Mouse (Mus musculus): ENCODE data around the gene Ppp4r2.

Gene Ppp4r2

GRCm38 (mm10) chr6:100884594-100885225 is 51.3 kb downstream of the Ppp4r2 start:
- no peak for DNase-seq (ENCODE audit: low read depth)

DNA sequence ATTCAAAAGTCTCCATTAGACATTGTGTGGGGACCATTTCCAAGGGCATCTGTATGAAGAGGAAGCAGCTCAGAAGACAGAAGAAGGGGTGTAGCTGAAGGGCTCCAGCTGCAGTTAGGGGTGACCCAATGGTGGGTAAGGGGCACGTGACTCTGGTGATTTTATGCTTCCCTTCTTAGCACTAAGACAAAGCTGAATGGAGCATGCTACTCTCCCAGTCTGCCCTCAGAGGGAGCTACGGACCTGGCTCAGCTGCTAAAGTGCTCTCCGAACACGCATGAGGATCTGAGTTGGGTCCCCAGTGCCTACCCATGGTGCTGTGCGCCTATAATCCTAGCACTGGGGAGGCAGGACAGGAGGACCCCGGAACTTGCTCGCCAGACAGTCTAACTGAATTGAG is 52.0 kb downstream of the Ppp4r2 start:
- no peak for DNase-seq (ENCODE audit: low read depth)

GRCm38 (mm10) chr6:100887012-100887411 is 53.6 kb downstream of the Ppp4r2 start:
- DNase-seq (ENCODE audit: low read depth) = no peak

DNA sequence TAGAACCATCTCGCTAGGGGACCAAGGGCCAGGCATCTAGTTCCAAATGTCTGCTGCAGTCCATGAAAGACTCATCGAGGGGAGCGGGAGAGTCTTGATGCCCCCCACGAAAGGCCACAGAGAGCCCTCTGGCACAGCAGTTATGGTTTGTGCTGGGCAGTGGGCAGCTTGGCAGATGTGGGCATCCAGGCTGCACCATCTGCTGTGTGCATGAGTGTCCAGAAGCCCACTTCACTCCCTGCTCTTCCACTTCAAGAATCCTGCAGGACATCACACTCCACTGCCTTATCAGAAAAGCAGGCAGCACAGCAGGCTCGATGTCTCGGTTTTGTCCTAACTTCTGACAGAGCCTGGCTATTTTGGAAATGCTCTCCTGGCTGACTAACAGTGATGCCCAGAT is 55.9 kb downstream of the Ppp4r2 start:
- no peak for DNase-seq (ENCODE audit: low read depth)

GRCm38 (mm10) chr6:100892489-100892888 is 59.1 kb downstream of the Ppp4r2 start:
- DNase-seq (ENCODE audit: low read depth) = no peak

DNA sequence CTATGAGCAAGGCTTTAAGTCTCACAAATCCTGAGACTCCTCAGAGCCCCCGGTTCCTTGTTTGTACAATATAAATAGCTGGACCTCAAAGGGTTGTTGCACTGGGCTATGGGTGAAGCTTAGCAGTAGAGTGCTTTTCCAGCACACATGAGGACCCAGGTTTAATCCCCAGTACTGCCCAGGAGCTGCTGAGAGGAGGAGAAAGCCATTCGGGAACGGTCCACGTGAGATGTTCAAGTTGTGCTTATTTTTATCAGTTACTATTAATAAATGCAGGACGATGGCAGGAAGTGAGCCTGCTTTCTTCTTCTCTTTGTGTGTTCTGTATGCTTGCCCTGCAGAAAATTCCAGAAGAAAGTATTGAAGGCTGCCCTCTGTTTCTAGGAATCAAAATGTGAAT is 59.7 kb downstream of the Ppp4r2 start:
- no peak for DNase-seq (ENCODE audit: low read depth)

GRCm38 (mm10) chr6:100895183-100895582 is 61.8 kb downstream of the Ppp4r2 start:
- DNase-seq (ENCODE audit: low read depth) = no peak

GRCm38 (mm10) chr6:100896883-100897282 is 63.5 kb downstream of the Ppp4r2 start:
- no peak for DNase-seq (ENCODE audit: low read depth)

DNA sequence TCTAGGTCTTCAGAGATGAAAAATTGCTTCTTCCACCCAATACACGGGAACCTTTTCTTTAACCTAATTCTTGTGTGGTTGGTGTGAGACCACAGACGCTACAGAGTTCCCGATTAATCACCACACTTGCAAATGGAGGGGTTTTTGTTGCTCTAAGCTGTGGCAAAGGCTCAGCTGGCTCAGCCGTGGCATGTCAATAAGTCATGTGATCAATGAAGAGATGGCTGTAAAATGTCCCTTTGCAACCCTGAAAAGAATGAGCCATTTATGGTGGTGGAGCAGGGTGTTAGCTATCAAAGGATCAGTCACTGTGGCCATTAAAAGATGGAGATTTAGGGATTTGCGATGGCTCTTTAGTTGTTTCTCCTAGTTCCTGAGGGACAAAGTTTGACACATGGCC is 71.0 kb downstream of the Ppp4r2 start:
- DNase-seq (ENCODE audit: low read depth) = no peak

DNA sequence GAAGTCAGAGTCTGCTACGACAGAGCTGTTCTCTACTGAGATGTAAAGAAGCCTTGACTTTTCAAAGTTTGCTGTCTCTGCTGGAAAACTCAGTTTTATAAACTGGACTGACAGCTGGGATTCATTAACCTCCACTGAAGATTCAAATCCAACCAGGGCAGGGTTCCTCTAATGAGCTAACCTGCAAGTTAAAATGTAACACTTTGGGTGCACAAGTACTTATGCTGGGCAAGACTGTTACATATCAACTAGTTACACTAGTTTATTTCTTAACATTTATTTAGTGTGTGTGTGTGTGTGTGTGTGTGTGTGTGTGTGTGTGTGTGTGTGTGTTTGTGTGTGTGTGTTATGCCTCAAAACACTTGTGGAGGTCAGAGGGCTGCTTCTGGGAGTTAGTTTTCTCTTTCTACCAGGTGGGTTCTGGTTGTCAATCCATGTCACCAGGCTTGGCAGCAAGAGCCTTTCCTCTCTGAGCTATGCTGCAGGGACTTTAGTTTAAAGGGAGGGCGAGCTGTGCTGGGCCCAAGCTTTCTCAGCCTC is 76.8 kb downstream of the Ppp4r2 start:
- no peak for DNase-seq (ENCODE audit: low read depth)

Data from c-Kit-positive CD71-positive TER-119-negative erythroid progenitor cells, embryonic 14.5 days (primary cell).